Mouse (Mus musculus) neural tube, embryonic 12.5 days (tissue): ENCODE measurements around the gene Fnbp1l. TPM values are rescaled to one million over a fixed set of nuclear protein-coding genes. Genes with fewer than 3 reads are reported as not detected.

Experiments
- ATAC-seq: fragments of 200-750 bp; cut with Nextera tagmentation; 2 replicates; pipeline ENCODE4 v1.8.0; 2017; ENCODE audit warnings: low read depth, mild to moderate bottlenecking, moderate TSS enrichment, moderate library complexity; ENCODE audit not compliant: low FRiP score
- H3K27ac ChIP-seq: fragments of 300-500 bp; sonication (generic); 2 replicates; pipeline ENCODE4 v1.5.1; 2016
- H3K27me3 ChIP-seq: fragments of 300-500 bp; sonication (generic); replicated peaks from 2 replicates; pipeline ENCODE4 v1.6.1; 2016; ENCODE audit warnings: mild to moderate bottlenecking
- H3K36me3 ChIP-seq: fragments of 300-500 bp; sonication (generic); 2 replicates; pipeline ENCODE4 v1.6.1; 2016; ENCODE audit warnings: mild to moderate bottlenecking
- H3K4me1 ChIP-seq: fragments of 300-500 bp; sonication (generic); 2 replicates; pipeline ENCODE4 v1.6.1; 2016
- H3K4me2 ChIP-seq: fragments of 300-500 bp; sonication (generic); replicated peaks from 2 replicates; pipeline ENCODE4 v1.6.1; 2016; ENCODE audit warnings: mild to moderate bottlenecking
- H3K4me3 ChIP-seq: fragments of 300-500 bp; sonication (generic); 2 replicates; pipeline ENCODE4 v1.5.1; 2016
- H3K9ac ChIP-seq: fragments of 300-500 bp; sonication (generic); 2 replicates; pipeline ENCODE4 v1.6.1; 2016; ENCODE audit warnings: mild to moderate bottlenecking
- H3K9me3 ChIP-seq: fragments of 300-500 bp; sonication (generic); 2 replicates; pipeline ENCODE4 v1.6.1; 2016; ENCODE audit warnings: mild to moderate bottlenecking
- WGBS: fragments of 180-500 bp; shearing (Covaris S2); methylation state at CpG from one replicate; pipeline ENCODE4 v1.1.7; 2016; 5-methylcytosine and 5-hydroxymethylcytosine counted together
- polyA plus RNA-seq: library from polyadenylated mRNA; unstranded; fragments of >200 nt; fragmentation: Nextera tagmentation; extraction: Ambion mirVana; gene quantifications from 2 replicates; pipeline ENCODE4 v1.2.1, GENCODE M21; 2016

Gene Fnbp1l
- polyA plus RNA-seq, 1 experiment from 2014 or later = 118 TPM

DNA sequence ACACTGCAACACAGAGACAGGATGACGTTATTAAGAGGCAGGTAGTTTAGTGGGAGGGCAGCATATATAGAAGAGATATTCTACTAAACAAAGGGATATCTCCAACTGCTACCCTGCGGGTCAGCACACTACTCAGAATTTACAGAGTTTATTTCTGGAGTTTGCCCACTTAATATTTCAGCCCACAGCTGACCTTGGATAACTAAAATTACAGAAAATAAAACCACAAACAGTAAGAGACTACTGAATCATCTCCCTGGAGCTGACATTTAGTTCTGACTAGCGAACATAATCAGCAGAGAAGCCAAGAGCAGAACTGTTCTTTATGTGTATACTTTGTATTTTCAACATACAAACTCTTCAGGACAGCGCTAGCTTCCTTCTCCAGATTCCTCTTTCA lies 20.2 kb downstream of the Fnbp1l start:
- WGBS = 91% methylated on average over 4 of the region's 4 CpGs
- Histone ChIP-seq H3K9me3 (no peaks in the 10 kb centered on the region), H3K9ac (no peak overlapping the region), H3K27ac (no peak overlapping the region), H3K4me3 (no peak overlapping the region), H3K4me1 (peaks cover 11% of the 10 kb centered on the region; the same call in 1 of the 2 replicates), H3K27me3 (no peaks in the 10 kb centered on the region), H3K4me2 (no peak overlapping the region), H3K36me3 (no peaks in the 10 kb centered on the region; the same call in 1 of the 2 replicates)
- ATAC-seq = no peak

DNA sequence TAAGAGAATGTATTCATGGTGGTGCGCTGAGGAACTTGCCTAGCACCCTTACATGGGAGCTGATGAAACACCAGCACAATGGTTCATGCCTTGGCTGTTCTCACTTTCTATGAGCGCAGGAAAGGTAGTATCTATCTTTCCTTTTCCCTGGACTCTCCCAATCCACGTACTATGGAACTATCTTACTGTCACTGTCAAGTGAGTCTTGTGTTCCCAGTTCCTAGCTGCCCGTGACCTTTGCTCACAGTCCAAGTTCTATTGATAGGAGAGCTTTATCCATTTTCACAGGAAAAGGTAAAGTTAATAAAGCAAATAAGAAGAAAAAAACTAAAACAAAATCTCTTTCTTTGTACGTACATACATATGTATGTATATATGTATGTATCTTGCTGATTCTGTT lies 28.7 kb downstream of the Fnbp1l start:
- Histone ChIP-seq H3K27ac (no peak overlapping the region), H3K36me3 (peaks cover 6% of the 10 kb centered on the region; the same call in 1 of the 2 replicates), H3K9me3 (no peaks in the 10 kb centered on the region), H3K27me3 (no peaks in the 10 kb centered on the region), H3K4me2 (no peak overlapping the region), H3K9ac (no peak overlapping the region), H3K4me1 (no peaks in the 10 kb centered on the region), H3K4me3 (no peak overlapping the region)
- WGBS = 91% methylated on average over 5 of the region's 5 CpGs
- no peak for ATAC-seq

DNA sequence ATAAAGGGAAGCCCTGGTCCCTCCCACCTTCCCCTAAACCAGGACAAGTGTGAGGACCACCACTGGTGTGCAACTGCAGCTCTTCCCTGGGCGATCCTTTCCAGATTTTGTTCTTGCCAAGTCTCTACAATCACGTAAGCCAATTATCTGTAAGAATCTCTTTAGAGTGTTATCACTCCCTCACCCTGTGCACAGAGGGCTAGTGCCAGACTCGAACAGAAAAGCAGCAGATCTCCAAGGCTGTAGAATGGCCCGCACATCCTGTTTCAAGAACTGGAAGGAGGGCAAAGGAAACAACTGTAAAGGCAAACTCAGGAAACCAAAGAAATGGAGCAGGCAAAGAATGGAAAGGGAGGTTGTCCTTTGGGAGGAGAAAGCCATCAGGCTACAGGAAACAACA lies 29.2 kb downstream of the Fnbp1l start:
- ATAC-seq = no peak
- H3K27ac ChIP-seq = no peak overlapping the region
- no peaks in the 10 kb centered on the region for H3K27me3 ChIP-seq
- H3K9ac ChIP-seq = no peak overlapping the region
- no peaks in the 10 kb centered on the region for H3K4me1 ChIP-seq
- WGBS = 87% methylated on average over 4 of the region's 4 CpGs
- H3K9me3 ChIP-seq = no peaks in the 10 kb centered on the region
- H3K36me3 ChIP-seq = peaks cover 8% of the 10 kb centered on the region; the same call in 1 of the 2 replicates
- no peak overlapping the region for H3K4me3 ChIP-seq
- no peak overlapping the region for H3K4me2 ChIP-seq

DNA sequence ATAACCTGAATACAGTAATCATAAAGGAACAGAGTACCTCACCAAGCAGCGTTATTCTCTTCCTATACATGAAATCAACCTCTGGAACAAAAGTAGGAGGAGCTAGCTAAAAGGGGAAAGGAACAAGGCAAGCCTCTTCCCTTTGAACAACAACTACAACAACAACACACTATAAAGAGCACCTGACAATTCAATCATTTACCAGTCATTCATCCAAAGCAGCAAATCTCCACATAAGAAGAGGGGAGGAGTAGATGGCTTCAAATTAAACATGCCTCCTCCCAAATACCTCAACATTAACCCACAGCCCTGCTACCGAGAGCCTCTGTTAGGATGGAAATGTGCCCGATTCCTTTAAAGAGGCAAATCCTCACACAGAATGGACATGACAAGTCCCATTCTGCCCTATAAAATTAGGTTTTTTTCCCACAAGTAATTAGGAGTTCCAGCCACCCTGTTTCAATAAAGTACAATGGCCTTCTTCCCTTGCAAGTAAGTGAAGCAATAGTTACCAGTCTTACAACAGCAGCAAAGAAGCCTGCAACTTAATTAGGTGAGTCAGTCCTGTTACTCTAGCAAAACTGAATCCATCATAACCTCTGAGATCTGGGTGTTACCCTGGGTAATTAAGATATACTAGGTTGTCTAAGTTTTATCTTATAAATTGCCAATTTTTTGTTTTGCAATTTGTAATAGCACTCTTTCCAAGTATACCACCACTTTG lies 32.4 kb downstream of the Fnbp1l start:
- Histone ChIP-seq H3K9me3 (no peaks in the 10 kb centered on the region), H3K9ac (no peak overlapping the region), H3K27me3 (no peaks in the 10 kb centered on the region), H3K4me3 (no peak overlapping the region), H3K4me2 (no peak overlapping the region), H3K27ac (no peak overlapping the region), H3K4me1 (no peaks in the 10 kb centered on the region), H3K36me3 (peaks cover 8% of the 10 kb centered on the region; the same call in 1 of the 2 replicates)
- ATAC-seq = no peak
- 60% methylated on average over 3 of the region's 3 CpGs for WGBS

DNA sequence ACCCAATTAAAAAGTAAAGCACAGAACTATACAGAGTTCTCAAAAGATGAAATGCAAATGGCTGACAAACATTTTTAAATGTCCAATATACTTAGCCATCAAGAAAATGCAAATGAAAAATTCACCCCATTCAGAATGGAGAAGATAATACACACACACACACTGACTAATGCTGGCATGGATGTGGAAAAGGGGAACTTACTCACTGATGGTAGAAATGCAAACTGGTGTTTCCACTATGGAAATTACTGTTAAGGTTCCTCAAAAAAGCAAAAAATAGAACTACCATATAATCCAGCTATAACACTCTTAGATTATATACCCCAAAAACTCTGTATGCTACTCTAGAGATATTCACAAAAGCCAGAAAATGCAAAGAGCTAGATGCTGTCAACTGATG lies 42.2 kb downstream of the Fnbp1l start:
- Histone ChIP-seq H3K4me2 (no peak overlapping the region), H3K36me3 (peaks cover 4% of the 10 kb centered on the region), H3K4me3 (no peak overlapping the region), H3K27ac (no peak overlapping the region), H3K9ac (no peak overlapping the region), H3K9me3 (no peaks in the 10 kb centered on the region), H3K27me3 (no peaks in the 10 kb centered on the region), H3K4me1 (no peaks in the 10 kb centered on the region)
- no peak for ATAC-seq

DNA sequence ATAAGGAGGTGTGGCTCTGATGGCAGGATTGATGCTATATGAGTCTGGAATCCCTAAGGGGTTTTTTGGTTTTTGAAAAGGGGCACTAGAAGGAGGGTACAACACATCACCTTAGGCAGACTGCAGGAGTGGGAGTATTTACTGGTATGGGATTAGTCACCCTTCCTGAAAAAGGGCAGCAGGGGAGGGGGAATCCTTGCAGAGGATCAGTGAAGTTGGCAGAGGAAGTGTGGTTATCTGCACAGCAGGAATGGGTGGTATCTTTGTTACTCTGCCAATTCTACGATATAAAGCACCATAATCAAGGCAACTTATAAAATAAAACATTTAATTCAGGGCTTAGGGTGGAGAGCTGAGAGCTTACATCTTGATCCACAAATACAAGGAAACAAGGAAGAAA lies 44.6 kb downstream of the Fnbp1l start:
- no peak for ATAC-seq
- no peak overlapping the region for H3K9ac ChIP-seq
- peaks cover 6% of the 10 kb centered on the region for H3K36me3 ChIP-seq
- WGBS = 95% methylated on average over 1 of the region's 1 CpGs
- H3K27ac ChIP-seq = no peak overlapping the region
- H3K4me3 ChIP-seq = no peak overlapping the region
- H3K9me3 ChIP-seq = no peaks in the 10 kb centered on the region
- H3K4me2 ChIP-seq = no peak overlapping the region
- no peaks in the 10 kb centered on the region for H3K4me1 ChIP-seq
- H3K27me3 ChIP-seq = no peaks in the 10 kb centered on the region

DNA sequence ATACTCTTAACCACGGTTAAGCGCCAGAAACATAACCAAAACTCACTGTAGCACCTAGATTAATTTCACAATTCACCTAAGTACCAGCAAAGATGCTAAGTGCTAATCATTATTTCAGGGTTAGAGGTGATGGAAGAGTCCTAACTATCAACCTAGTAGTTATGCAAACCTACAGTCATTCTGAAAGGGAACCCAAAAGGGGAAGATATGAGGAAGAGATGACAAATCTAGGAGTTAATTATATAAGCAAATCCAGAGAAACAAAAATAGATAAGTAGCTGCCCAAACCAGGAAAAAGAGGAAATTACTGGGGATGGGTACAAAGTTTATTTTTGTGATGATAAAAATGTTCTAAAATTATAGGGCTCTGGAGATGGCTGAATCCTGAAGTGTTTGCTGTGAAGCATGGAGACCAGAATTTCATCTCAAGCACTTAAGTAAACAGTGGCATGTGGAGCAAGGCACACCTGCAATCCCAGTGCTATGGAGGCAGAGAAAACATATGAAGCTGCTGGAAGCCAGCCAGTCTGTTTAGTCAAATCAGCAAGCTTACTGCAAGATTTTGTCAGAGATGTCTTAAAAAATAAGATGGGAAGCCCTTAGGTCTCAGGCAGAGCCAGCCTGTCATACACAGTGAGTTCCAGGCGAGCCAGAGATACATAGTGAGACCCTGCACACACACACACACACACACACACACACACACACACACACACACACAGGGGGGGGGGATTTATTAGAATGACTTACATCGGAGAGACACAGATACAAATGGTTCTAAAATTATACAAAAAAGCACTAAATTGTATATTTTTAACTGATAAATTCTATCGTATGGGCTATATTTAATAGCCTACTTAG lies 45.9 kb downstream of the Fnbp1l start:
- 90% methylated on average over 5 of the region's 5 CpGs for WGBS
- Histone ChIP-seq H3K4me1 (no peaks in the 10 kb centered on the region), H3K9ac (no peak overlapping the region), H3K4me2 (no peak overlapping the region), H3K9me3 (no peaks in the 10 kb centered on the region), H3K36me3 (peaks cover 7% of the 10 kb centered on the region), H3K4me3 (no peak overlapping the region), H3K27me3 (no peaks in the 10 kb centered on the region), H3K27ac (no peak overlapping the region)
- no peak for ATAC-seq

DNA sequence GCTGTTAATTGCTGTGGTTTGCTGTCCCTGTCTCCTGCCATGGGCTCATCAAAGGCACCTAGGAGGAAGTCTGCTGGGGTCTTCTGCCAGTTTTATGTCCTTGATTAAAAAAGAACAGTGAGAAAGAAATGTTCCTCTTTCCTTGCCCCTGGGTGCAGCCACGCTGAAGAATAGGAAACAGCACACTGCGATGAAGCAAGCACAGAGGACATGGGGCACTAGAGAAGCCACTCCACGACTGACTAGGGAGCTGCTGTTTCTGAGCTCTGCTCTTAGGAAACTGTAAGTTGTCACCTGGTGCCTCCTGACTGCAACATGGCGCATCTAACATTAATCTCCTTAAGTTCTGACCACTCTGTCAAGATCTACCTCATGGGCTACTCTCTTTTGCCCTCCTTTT lies 53.0 kb downstream of the Fnbp1l start:
- H3K4me2 ChIP-seq = no peak overlapping the region
- H3K9me3 ChIP-seq = no peaks in the 10 kb centered on the region
- 70% methylated on average over 4 of the region's 4 CpGs for WGBS
- no peaks in the 10 kb centered on the region for H3K4me1 ChIP-seq
- H3K9ac ChIP-seq = no peak overlapping the region
- H3K27me3 ChIP-seq = no peaks in the 10 kb centered on the region
- ATAC-seq = no peak
- H3K36me3 ChIP-seq = peaks cover 18% of the 10 kb centered on the region
- no peak overlapping the region for H3K4me3 ChIP-seq
- no peak overlapping the region for H3K27ac ChIP-seq

DNA sequence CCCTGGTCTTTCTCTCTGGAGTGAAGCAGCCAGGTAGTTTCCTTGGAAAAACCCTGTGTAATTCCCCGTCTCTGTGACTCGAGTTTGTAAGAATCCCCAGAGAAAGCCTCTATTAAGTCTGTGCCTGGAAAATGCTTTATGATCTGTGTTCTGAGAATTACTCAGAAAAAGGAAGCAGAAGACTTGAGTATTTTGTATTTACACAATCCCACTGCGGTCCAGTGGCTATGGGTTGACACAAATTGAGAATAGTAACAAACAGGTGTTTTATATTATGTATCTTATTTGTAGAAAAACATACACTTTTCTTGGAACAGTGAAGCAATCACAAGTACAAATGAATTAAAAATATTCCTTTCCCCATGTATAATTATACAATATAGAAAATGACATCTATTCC lies 53.4 kb downstream of the Fnbp1l start:
- ATAC-seq = no peak
- peaks cover 22% of the 10 kb centered on the region for H3K36me3 ChIP-seq
- no peak overlapping the region for H3K4me2 ChIP-seq
- H3K9ac ChIP-seq = no peak overlapping the region
- no peaks in the 10 kb centered on the region for H3K4me1 ChIP-seq
- no peaks in the 10 kb centered on the region for H3K27me3 ChIP-seq
- H3K4me3 ChIP-seq = no peak overlapping the region
- WGBS = 80% methylated on average over 3 of the region's 3 CpGs
- no peaks in the 10 kb centered on the region for H3K9me3 ChIP-seq
- no peak overlapping the region for H3K27ac ChIP-seq

DNA sequence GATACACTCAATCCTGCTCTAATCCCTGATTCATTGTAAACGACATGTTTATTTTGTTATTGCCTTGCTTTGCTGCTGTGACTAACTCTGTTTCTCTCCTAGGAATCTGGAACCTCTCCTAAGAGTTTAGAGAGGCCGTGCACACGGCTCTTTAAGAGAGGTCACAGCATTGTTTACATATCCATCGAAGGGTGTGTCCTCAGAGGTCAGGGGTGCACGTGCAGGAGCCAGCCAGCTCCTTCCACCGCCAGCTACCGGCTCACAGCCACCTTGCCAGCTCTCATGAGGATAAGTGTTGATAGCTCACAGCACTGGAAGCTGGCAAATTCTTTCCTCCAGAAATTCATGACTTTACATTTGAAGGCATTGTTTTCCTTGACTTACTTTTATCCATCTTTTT lies 54.2 kb downstream of the Fnbp1l start:
- WGBS = 46% methylated on average over 7 of the region's 7 CpGs
- peaks cover 22% of the 10 kb centered on the region for H3K36me3 ChIP-seq

DNA sequence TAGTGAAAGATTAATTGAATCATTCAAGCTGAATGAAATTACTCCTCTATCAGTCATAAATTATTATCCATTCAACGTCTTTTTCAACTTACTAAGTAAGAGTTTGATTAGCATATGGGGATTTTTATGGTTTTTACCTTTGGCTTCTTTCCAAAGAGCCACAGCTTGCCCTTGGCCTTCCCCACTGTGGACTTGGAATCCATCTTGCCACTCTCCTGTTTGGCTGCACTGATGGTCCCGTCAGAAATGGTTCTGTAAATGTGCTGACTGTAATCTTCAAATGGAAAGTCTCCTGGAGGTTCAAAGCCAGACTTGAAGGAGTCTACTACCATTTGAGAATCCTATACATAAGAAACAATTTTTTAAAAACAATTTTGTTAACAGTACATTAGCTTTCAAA lies 61.7 kb downstream of the Fnbp1l start:
- Histone ChIP-seq H3K27ac (no peak overlapping the region), H3K9me3 (no peaks in the 10 kb centered on the region), H3K4me1 (no peaks in the 10 kb centered on the region), H3K9ac (no peak overlapping the region), H3K27me3 (no peaks in the 10 kb centered on the region), H3K4me3 (no peak overlapping the region), H3K4me2 (no peak overlapping the region), H3K36me3 (peaks cover 6% of the 10 kb centered on the region; the same call in 1 of the 2 replicates)
- 54% methylated on average over 2 of the region's 2 CpGs for WGBS
- no peak for ATAC-seq

More for the DNA sequence above, 54.2 kb downstream of the Fnbp1l start:
- Histone ChIP-seq H3K4me3 (no peak overlapping the region), H3K27me3 (no peaks in the 10 kb centered on the region), H3K4me1 (no peaks in the 10 kb centered on the region), H3K4me2 (no peak overlapping the region), H3K9ac (no peak overlapping the region), H3K27ac (no peak overlapping the region), H3K9me3 (no peaks in the 10 kb centered on the region)
- no peak for ATAC-seq

DNA sequence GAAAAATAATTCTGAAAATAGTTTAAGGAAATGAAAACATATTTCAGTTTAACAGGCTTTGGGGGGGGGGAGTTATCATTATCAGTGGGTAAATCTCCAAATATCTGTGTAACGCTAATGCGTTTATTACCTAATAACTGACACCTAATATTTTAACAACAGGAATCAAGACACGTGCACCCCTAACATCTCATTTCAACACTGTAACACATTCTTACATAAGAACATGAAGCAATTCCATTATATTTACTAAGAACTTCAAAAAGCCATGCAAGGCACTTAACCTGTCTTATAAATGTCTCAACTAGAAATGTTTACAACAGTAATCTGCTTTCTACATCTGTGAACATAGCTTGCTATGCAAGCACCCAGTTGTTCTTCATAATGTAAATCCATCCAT lies 68.3 kb downstream of the Fnbp1l start:
- H3K27me3 ChIP-seq = no peaks in the 10 kb centered on the region
- H3K27ac ChIP-seq = no peak overlapping the region
- peaks cover 25% of the 10 kb centered on the region; the same call in 1 of the 2 replicates for H3K36me3 ChIP-seq
- H3K9me3 ChIP-seq = no peaks in the 10 kb centered on the region
- no peak overlapping the region for H3K4me2 ChIP-seq
- no peak overlapping the region for H3K9ac ChIP-seq
- no peaks in the 10 kb centered on the region for H3K4me1 ChIP-seq
- ATAC-seq = no peak
- H3K4me3 ChIP-seq = no peak overlapping the region
- WGBS = 97% methylated on average over 3 of the region's 3 CpGs
